Mouse (Mus musculus) spleen, adult 2 months (tissue): ENCODE data around the gene Glis3. TPM values are rescaled to one million over a fixed set of nuclear protein-coding genes. Genes with fewer than 3 reads are reported as not detected.

Source experiments
- DNase-seq, 2 experiments: peaks; one replicate each; pipeline versions ENCODE4 v3.0.0 to v3.0.0-alpha.2; 2012 to 2021; ENCODE audit warnings: low spot score in 2 of 2, low read depth in 1 of 2
- H3K27ac ChIP-seq: fragments of 200-500 bp; 2 replicates; pipeline ENCODE4 v1.5.1; 2012; ENCODE audit warnings: low read length, inconsistent platforms; ENCODE audit not compliant: insufficient read depth
- H3K27me3 ChIP-seq: fragments of 200-500 bp; 2 replicates; pipeline ENCODE4 v1.6.1; 2012; ENCODE audit warnings: mild to moderate bottlenecking, moderate library complexity, low read length, inconsistent platforms; ENCODE audit not compliant: control insufficient read depth, insufficient read depth
- H3K36me3 ChIP-seq: fragments of 200-500 bp; 2 replicates; pipeline ENCODE4 v1.6.1; 2012; ENCODE audit warnings: mild to moderate bottlenecking, low read length, inconsistent platforms; ENCODE audit not compliant: control insufficient read depth, insufficient read depth
- H3K4me1 ChIP-seq: fragments of 200-500 bp; 2 replicates; pipeline ENCODE4 v1.6.1; 2011; ENCODE audit warnings: inconsistent platforms; ENCODE audit not compliant: control insufficient read depth, insufficient read depth, insufficient read length
- H3K4me3 ChIP-seq: fragments of 200-500 bp; 2 replicates; pipeline ENCODE4 v1.5.1; 2011; ENCODE audit warnings: mild to moderate bottlenecking, inconsistent platforms; ENCODE audit not compliant: insufficient read depth, insufficient read length; ENCODE audit errors: extremely low read depth
- CTCF ChIP-seq: fragments of 200-500 bp; IDR thresholded peaks from 2 replicates; pipeline ENCODE4 v1.5.1; 2011; ENCODE audit warnings: mild to moderate bottlenecking, inconsistent platforms; ENCODE audit not compliant: insufficient read depth, insufficient read length, insufficient replicate concordance; ENCODE audit errors: extremely low read depth
- POLR2A ChIP-seq: fragments of 200-500 bp; IDR thresholded peaks from 2 replicates; pipeline ENCODE4 v1.6.1; 2011; ENCODE audit warnings: low read depth, low read length, inconsistent platforms
- WGBS: fragments of 180-500 bp; shearing (Covaris S2); methylation state at CpG from one replicate; pipeline ENCODE4 v1.1.7; 2018; 5-methylcytosine and 5-hydroxymethylcytosine counted together
- polyA plus RNA-seq: library from polyadenylated mRNA; depleted of rRNA; stranded (reverse); fragments of >200 nt; gene quantifications from 2 replicates; pipeline ENCODE4 v1.2.3, GENCODE M21; 2012

The Glis3 gene
- polyA plus RNA-seq, 1 experiment: 1.7 TPM

DNA sequence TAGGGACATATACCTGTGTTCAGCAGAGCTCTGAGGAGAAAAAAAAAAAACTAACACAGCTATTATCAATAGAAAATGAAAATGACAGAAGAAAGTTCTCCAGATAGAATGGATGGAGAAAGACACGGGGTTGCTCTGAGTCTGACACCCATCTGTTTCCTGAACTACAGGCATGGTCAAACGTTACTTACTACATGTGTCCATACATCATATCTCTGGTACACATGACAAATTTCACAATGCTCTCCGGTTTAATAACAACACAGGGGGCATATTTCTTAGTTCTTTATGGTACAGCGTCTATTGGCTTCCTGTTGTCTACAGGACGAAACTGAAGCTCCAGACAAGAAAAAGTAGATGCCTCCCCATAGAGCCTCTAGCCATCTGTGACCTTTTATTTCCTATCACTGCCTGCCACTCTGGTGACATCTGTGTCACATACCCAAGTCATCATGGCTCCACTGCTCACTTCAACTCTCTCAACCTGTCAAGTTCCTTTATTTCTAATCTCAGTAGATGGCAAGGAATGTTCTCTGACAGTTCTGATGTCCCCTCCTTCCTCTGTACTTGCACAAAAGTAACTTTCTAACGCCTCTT, 251.6 kb downstream of the Glis3 start:
- Histone ChIP-seq H3K27ac (no peak overlapping the region), H3K27me3 (no peaks in the 10 kb centered on the region), H3K4me1 (no peaks in the 10 kb centered on the region), H3K36me3 (no peaks in the 10 kb centered on the region), H3K4me3 (no peak overlapping the region)
- whole genome bisulfite sequencing: 21% methylated on average over 6 of the region's 6 CpGs
- no peak for TF ChIP-seq CTCF
- no peak for TF ChIP-seq POLR2A
- no peak for DNase-seq

DNA sequence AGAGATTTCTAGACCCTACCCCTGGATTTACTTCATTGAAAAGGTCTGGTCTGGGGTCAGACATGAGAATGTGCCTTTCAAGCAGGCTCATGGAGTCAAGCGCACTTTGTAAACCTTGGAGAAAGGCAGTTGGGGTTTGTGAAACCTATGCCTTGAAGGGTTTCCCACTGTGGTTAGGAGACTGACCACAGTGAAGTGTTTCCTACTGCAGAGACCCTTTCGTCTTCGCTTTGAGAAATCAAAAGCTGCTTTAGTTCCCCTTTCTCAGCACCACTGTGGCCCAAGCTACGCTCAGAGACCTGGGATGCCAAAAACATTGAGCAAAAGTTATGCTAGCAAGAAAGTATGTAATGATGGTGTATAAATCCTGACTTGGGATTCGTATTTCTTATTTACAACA, 255.7 kb downstream of the Glis3 start:
- no peaks in the 10 kb centered on the region for H3K36me3 ChIP-seq
- no peak overlapping the region for H3K4me3 ChIP-seq
- no peaks in the 10 kb centered on the region for H3K27me3 ChIP-seq
- no peak for DNase-seq
- TF ChIP-seq POLR2A (no peak), CTCF (no peak)
- no peaks in the 10 kb centered on the region for H3K4me1 ChIP-seq
- no peak overlapping the region for H3K27ac ChIP-seq
- WGBS: 19% methylated on average over 5 of the region's 5 CpGs

DNA sequence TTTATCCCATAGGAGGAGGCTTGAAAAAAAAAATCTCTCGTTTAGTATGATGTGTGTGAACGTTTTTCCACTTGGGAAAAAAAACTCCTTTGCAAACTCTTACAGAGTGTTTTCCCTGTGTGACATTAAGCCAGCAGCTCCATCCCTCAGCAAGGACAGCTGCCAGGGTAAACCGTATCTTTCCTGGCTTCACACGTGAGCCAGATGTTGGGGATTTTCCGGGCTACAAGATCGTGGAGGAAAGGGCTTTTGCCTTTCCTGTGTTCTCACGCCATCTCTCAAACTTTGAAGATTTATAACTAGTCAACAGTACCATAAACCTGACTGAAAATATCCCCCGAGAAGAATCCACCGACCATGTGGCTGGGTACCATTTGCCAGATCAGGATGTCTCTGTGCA, 256.9 kb downstream of the Glis3 start:
- Histone ChIP-seq H3K4me1 (no peaks in the 10 kb centered on the region), H3K4me3 (no peak overlapping the region), H3K27me3 (no peaks in the 10 kb centered on the region), H3K36me3 (no peaks in the 10 kb centered on the region), H3K27ac (no peak overlapping the region)
- 14% methylated on average over 9 of the region's 9 CpGs for WGBS
- no peak for DNase-seq
- TF ChIP-seq POLR2A (no peak), CTCF (no peak)

- WGBS: 82% methylated on average over 5 of the region's 5 CpGs
- no peak for DNase-seq
Observed at GRCm38 (mm10) chr19:28416069-28416468, 263.8 kb downstream of the Glis3 start.

DNA sequence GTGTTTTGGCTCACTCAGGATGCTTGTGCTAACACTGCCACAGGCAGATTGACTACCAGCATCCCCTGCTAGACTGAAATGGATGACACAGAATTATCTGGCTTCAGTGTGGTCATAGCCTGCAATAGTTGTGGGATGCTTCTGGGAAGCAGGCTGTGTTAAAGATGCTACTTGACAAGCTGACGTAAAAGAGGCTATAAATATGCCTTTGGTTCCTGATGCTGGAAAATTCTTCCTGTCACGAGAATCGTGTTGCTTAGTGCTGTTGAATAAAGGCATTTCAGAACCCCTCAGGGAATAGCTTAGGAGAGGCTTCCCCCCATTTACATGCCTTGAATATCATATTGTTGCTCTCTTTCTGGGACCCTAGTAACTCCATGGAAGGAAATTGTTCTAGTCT, 271.1 kb downstream of the Glis3 start:
- Histone ChIP-seq H3K4me3 (no peak overlapping the region), H3K27ac (no peak overlapping the region), H3K27me3 (no peaks in the 10 kb centered on the region), H3K4me1 (no peaks in the 10 kb centered on the region), H3K36me3 (no peaks in the 10 kb centered on the region)
- WGBS: 86% methylated on average over 3 of the region's 3 CpGs
- TF ChIP-seq CTCF (no peak), POLR2A (no peak)
- no peak for DNase-seq

More at GRCm38 (mm10) chr19:28416069-28416468, 263.8 kb downstream of the Glis3 start:
- no peaks in the 10 kb centered on the region for H3K27me3 ChIP-seq
- no peaks in the 10 kb centered on the region for H3K4me1 ChIP-seq
- no peaks in the 10 kb centered on the region for H3K36me3 ChIP-seq
- H3K27ac ChIP-seq: no peak overlapping the region
- H3K4me3 ChIP-seq: no peak overlapping the region
- TF ChIP-seq CTCF (no peak), POLR2A (no peak)

DNA sequence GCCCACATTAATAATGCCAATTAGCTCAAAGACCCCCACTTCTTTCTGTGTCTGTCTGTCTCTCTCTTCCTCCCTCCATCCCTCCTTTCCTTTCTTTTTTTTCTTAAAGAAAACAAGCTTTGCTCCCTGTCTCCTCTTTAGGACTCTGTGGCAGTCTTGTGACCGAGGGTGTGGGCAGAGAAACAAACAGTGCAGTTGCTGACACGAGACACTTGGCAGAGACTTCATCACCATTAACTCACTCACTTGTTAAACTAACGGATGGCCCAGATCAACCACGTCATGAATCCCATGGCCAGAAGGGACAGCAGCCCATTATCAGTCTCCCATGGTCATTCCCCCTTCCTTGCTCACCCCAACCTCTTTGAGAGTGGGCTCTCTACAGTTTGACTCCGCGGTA, 276.9 kb downstream of the Glis3 start:
- no peak for DNase-seq
- no peaks in the 10 kb centered on the region for H3K27me3 ChIP-seq
- H3K4me3 ChIP-seq: no peak overlapping the region
- no peak overlapping the region for H3K27ac ChIP-seq
- WGBS: 84% methylated on average over 6 of the region's 6 CpGs
- no peaks in the 10 kb centered on the region for H3K4me1 ChIP-seq
- H3K36me3 ChIP-seq: no peaks in the 10 kb centered on the region
- TF ChIP-seq POLR2A (no peak), CTCF (no peak)

DNA sequence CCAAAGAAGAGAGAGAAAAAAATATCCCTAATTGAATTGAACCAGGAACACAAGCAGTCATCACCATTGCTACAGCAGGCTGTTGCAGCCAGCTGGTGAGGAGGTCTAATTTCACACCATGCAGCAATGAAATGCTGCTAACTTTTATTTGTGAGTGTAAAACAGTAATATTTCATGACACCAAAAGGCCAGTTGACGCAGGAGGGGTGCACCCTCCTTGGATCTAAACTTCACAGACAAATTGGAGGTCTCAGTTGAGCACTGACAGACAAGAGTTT, 284.4 kb downstream of the Glis3 start:
- no peaks in the 10 kb centered on the region for H3K36me3 ChIP-seq
- 90% methylated on average over 1 of the region's 1 CpGs for WGBS
- H3K27me3 ChIP-seq: no peaks in the 10 kb centered on the region
- H3K4me1 ChIP-seq: no peaks in the 10 kb centered on the region
- H3K4me3 ChIP-seq: no peak overlapping the region
- no peak overlapping the region for H3K27ac ChIP-seq
- DNase-seq: no peak
- no peak for TF ChIP-seq CTCF
- TF ChIP-seq POLR2A: no peak
